Mouse (Mus musculus) MEL (cell line): ENCODE measurements at regions not wholly inside any gene's neighbourhood (a gene's known extent, or its start where the extent isn't known, plus 50 kb on each side); places are given as distances from the start of the nearest gene placed in this dataset.
"Not testable (repeated sequence)": the region's sequence is repeated elsewhere in the genome, so short reads cannot be mapped to it uniquely, and the experiment has no call there.

Experiments used
- DNase-seq: peaks from one replicate; pipeline ENCODE4 v3.0.0; 2011; ENCODE audit warnings: low read depth, low spot score
- H3K27ac ChIP-seq: 2 replicates; pipeline ENCODE4 v1.5.1; 2012; ENCODE audit warnings: low read depth, mild to moderate bottlenecking, control low read depth, low read length, moderate library complexity; ENCODE audit not compliant: control insufficient read depth
- H3K27me3 ChIP-seq, 2 experiments: fragments of 150-350 bp in 1 of 2; sonication (generic) in 1 of 2; 2 replicates each; pipeline ENCODE4 v1.6.1; 2012; ENCODE audit warnings: low read length in 2 of 2, mild to moderate bottlenecking in 2 of 2, improper control_type of control experiment in 1 of 2, moderate library complexity in 1 of 2; ENCODE audit not compliant: insufficient read depth in 2 of 2, control insufficient read depth in 1 of 2
- H3K36me3 ChIP-seq, 2 experiments: 2 replicates each; pipeline ENCODE4 v1.6.1; 2012 to 2014; ENCODE audit warnings: low read length in 2 of 2, improper control_type of control experiment in 1 of 2, inconsistent platforms in 1 of 2, mild to moderate bottlenecking in 1 of 2; ENCODE audit not compliant: insufficient read depth in 2 of 2, control insufficient read depth in 1 of 2
- H3K4me1 ChIP-seq, 2 experiments: fragments of 150-350 bp in 1 of 2; sonication (generic) in 1 of 2; 2 replicates each; pipeline ENCODE4 v1.6.1; 2012; ENCODE audit warnings: low read length in 2 of 2, improper control_type of control experiment in 1 of 2, mild to moderate bottlenecking in 1 of 2; ENCODE audit not compliant: insufficient read depth in 2 of 2, control insufficient read depth in 1 of 2
- H3K4me3 ChIP-seq, 2 experiments: fragments of 150-350 bp in 1 of 2; sonication (generic) in 1 of 2; 2 replicates each; pipeline ENCODE4 v1.5.1; 2012; ENCODE audit warnings: low read depth in 2 of 2, low read length in 2 of 2, mild to moderate bottlenecking in 2 of 2, moderate library complexity in 2 of 2, control low read depth in 1 of 2, improper control_type of control experiment in 1 of 2; ENCODE audit not compliant: control insufficient read depth in 1 of 2, insufficient read depth in 1 of 2
- H3K79me2 ChIP-seq: 2 replicates; pipeline ENCODE4 v1.6.1; 2012; ENCODE audit warnings: mild to moderate bottlenecking, low read length, moderate library complexity; ENCODE audit not compliant: control insufficient read depth, poor library complexity, insufficient read depth
- H3K9ac ChIP-seq: 2 replicates; pipeline ENCODE4 v1.6.1; 2012; ENCODE audit warnings: low read depth, mild to moderate bottlenecking, control low read depth, low read length, moderate library complexity; ENCODE audit not compliant: control insufficient read depth, poor library complexity, severe bottlenecking
- H3K9me3 ChIP-seq: fragments of 150-350 bp; sonication (generic); replicated peaks from 2 replicates; pipeline ENCODE4 v1.6.1; 2012; ENCODE audit warnings: mild to moderate bottlenecking, low read length, improper control_type of control experiment, moderate library complexity; ENCODE audit not compliant: insufficient read depth
- CHD1 ChIP-seq: IDR thresholded peaks from 2 replicates; pipeline ENCODE4 v1.6.1; 2012; ENCODE audit warnings: low read depth, mild to moderate bottlenecking, inconsistent platforms, low read length, improper control_type of control experiment
- CTCF ChIP-seq, 3 experiments: IDR thresholded peaks in 2 of 3; conservative IDR thresholded peaks in 1 of 3; 2 replicates each; pipeline ENCODE4 v1.5.1; 2011 to 2012; ENCODE audit warnings: low read length in 3 of 3, low read depth in 2 of 3, mild to moderate bottlenecking in 2 of 3, improper control_type of control experiment in 1 of 3, inconsistent platforms in 1 of 3, mixed read lengths in 1 of 3, moderate library complexity in 1 of 3; ENCODE audit not compliant: control insufficient read depth in 1 of 3, insufficient read depth in 1 of 3, poor library complexity in 1 of 3, severe bottlenecking in 1 of 3
- E2F4 ChIP-seq: IDR thresholded peaks from 2 replicates; pipeline ENCODE4 v1.6.1; 2011; ENCODE audit warnings: low read depth, low read length, improper control_type of control experiment, borderline replicate concordance
- ELF1 ChIP-seq: IDR thresholded peaks from 2 replicates; pipeline ENCODE4 v1.6.1; 2014; ENCODE audit warnings: low read depth, mild to moderate bottlenecking, inconsistent platforms, low read length, improper control_type of control experiment, moderate library complexity
- HCFC1 ChIP-seq: IDR thresholded peaks from 2 replicates; pipeline ENCODE4 v1.6.1; 2012; ENCODE audit warnings: low read depth, mild to moderate bottlenecking, inconsistent platforms, low read length, improper control_type of control experiment, moderate library complexity
- JUND ChIP-seq: IDR thresholded peaks from 2 replicates; pipeline ENCODE4 v1.6.1; 2011; ENCODE audit warnings: low read depth, mild to moderate bottlenecking, improper control_type of control experiment, low read length
- KAT2A ChIP-seq: conservative IDR thresholded peaks from 2 replicates; pipeline ENCODE4 v1.6.1; 2012; ENCODE audit warnings: low read depth, low read length, improper control_type of control experiment, inconsistent platforms
- MAX ChIP-seq: IDR thresholded peaks from 2 replicates; pipeline ENCODE4 v1.6.1; 2011; ENCODE audit warnings: low read length, improper control_type of control experiment
- MEF2A ChIP-seq: IDR thresholded peaks from 2 replicates; pipeline ENCODE4 v1.6.1; 2014; ENCODE audit warnings: low read depth, mild to moderate bottlenecking, inconsistent platforms, low read length, improper control_type of control experiment; ENCODE audit not compliant: poor library complexity, insufficient replicate concordance, severe bottlenecking; ENCODE audit errors: extremely low read depth
- MYC ChIP-seq: IDR thresholded peaks from 2 replicates; pipeline ENCODE4 v1.6.1; 2011; ENCODE audit warnings: low read depth, mild to moderate bottlenecking, low read length, improper control_type of control experiment, moderate library complexity
- NELFE ChIP-seq: IDR thresholded peaks from 2 replicates; pipeline ENCODE4 v1.6.1; 2011; ENCODE audit warnings: low read depth, low read length, improper control_type of control experiment
- POLR2A ChIP-seq, 2 experiments: IDR thresholded peaks; 2 replicates each; pipeline ENCODE4 v1.6.1; 2011 to 2012; ENCODE audit warnings: low read length in 2 of 2, mild to moderate bottlenecking in 2 of 2, control low read depth in 1 of 2, improper control_type of control experiment in 1 of 2, low read depth in 1 of 2, moderate library complexity in 1 of 2; ENCODE audit not compliant: control insufficient read depth in 1 of 2, insufficient read depth in 1 of 2, poor library complexity in 1 of 2
- POLR2AphosphoS2 ChIP-seq: IDR thresholded peaks from 2 replicates; pipeline ENCODE4 v1.6.1; 2011; ENCODE audit warnings: low read length, improper control_type of control experiment
- RAD21 ChIP-seq: IDR thresholded peaks from 2 replicates; pipeline ENCODE4 v1.6.1; 2011; ENCODE audit warnings: mild to moderate bottlenecking, low read depth, low read length, improper control_type of control experiment
- RCOR1 ChIP-seq: IDR thresholded peaks from 2 replicates; pipeline ENCODE4 v1.6.1; 2012; ENCODE audit warnings: low read depth, mild to moderate bottlenecking, inconsistent platforms, low read length, improper control_type of control experiment
- SMC3 ChIP-seq: IDR thresholded peaks from 2 replicates; pipeline ENCODE4 v1.6.1; 2011; ENCODE audit warnings: low read depth, low read length, improper control_type of control experiment
- USF1 ChIP-seq: IDR thresholded peaks from 2 replicates; pipeline ENCODE4 v1.6.1; 2014; ENCODE audit warnings: low read depth, mild to moderate bottlenecking, inconsistent platforms, low read length, improper control_type of control experiment, moderate library complexity
- USF2 ChIP-seq, 2 experiments: IDR thresholded peaks; 2 replicates each; pipeline ENCODE4 v1.6.1; 2011 to 2012; ENCODE audit warnings: improper control_type of control experiment in 2 of 2, low read length in 2 of 2, borderline replicate concordance in 1 of 2, inconsistent platforms in 1 of 2, low read depth in 1 of 2, mild to moderate bottlenecking in 1 of 2; ENCODE audit not compliant: insufficient read depth in 1 of 2
- ZC3H11A ChIP-seq: IDR thresholded peaks from 2 replicates; pipeline ENCODE4 v1.6.1; 2012; ENCODE audit warnings: low read depth, mild to moderate bottlenecking, inconsistent platforms, low read length, improper control_type of control experiment

- no peaks in the 10 kb centered on the region for H3K4me1 ChIP-seq
- DNase-seq = no peak
- no peak for TF ChIP-seq MYC
- TF ChIP-seq ELF1 = no peak
- TF ChIP-seq RAD21 = no peak
- TF ChIP-seq ZC3H11A = no peak
- TF ChIP-seq CTCF (IDR thresholded peaks at IDR 0.05 in 2 of 3, conservative IDR thresholded peaks at IDR 0.05 in 1 of 3; ENCODE audit: control insufficient read depth in 1 of 3, insufficient read depth in 1 of 3, low read depth in 2 of 3, low read length in 3 of 3, poor library complexity in 1 of 3, severe bottlenecking in 1 of 3) = no peak
- no peak for TF ChIP-seq POLR2A (IDR thresholded peaks at IDR 0.05; ENCODE audit: control insufficient read depth in 1 of 2, insufficient read depth in 1 of 2, low read depth in 1 of 2, low read length in 2 of 2, poor library complexity in 1 of 2)
- no peak for TF ChIP-seq HCFC1
- no peak for TF ChIP-seq USF2 (IDR thresholded peaks at IDR 0.05; ENCODE audit: borderline replicate concordance in 1 of 2, insufficient read depth in 1 of 2, low read depth in 1 of 2, low read length in 2 of 2)
- TF ChIP-seq USF1 = no peak
- no peak for TF ChIP-seq KAT2A
- TF ChIP-seq CHD1 = no peak
- no peak for TF ChIP-seq NELFE
- TF ChIP-seq E2F4 = no peak
- TF ChIP-seq POLR2AphosphoS2 = no peak
- no peak for TF ChIP-seq JUND
- no peak for TF ChIP-seq MEF2A
- no peak for TF ChIP-seq MAX
- TF ChIP-seq RCOR1 = no peak
These were observed 700.1 kb downstream of the Dad1 start for GRCm38 (mm10) chr14:53553771-53554170.

GRCm38 (mm10) chr14:53547365-53547764 is 706.5 kb downstream of the Dad1 start:
- not testable (repeated sequence) for H3K36me3 ChIP-seq, H3K27me3 ChIP-seq, H3K9me3 ChIP-seq, H3K4me1 ChIP-seq, H3K79me2 ChIP-seq, H3K9ac ChIP-seq, H3K27ac ChIP-seq, H3K4me3 ChIP-seq
- peak; percentile 29 for DNase-seq
- TF ChIP-seq SMC3 = peak; percentile 15; the same call in 1 of the 2 replicates
- peak; percentile 3 to 29 (median 27); a peak in 4 of 6 replicates for TF ChIP-seq CTCF (IDR thresholded peaks at IDR 0.05 in 2 of 3, conservative IDR thresholded peaks at IDR 0.05 in 1 of 3; ENCODE audit: control insufficient read depth in 1 of 3, insufficient read depth in 1 of 3, low read depth in 2 of 3, low read length in 3 of 3, poor library complexity in 1 of 3, severe bottlenecking in 1 of 3)

More at GRCm38 (mm10) chr14:53553771-53554170, 700.1 kb downstream of the Dad1 start:
- Histone ChIP-seq H3K27me3 (no peaks in the 10 kb centered on the region), H3K9ac (no peak overlapping the region), H3K79me2 (no peaks in the 10 kb centered on the region), H3K36me3 (no peaks in the 10 kb centered on the region), H3K4me3 (no peak overlapping the region), H3K9me3 (no peaks in the 10 kb centered on the region), H3K27ac (no peak overlapping the region)
